In genomic region chr13:94868478-94868950, GRCm38 (mm10) we compare ENCODE assay signal across 8 mouse cellular contexts. TPM values are rescaled to one million over a fixed set of nuclear protein-coding genes. Genes with fewer than 3 reads are reported as not detected.
DNase-seq lines count a peak whose midpoint lies in the region; ATAC-seq and TF ChIP-seq lines count a peak whose summit lies in the region.

No protein-coding gene starts in this region.

- intact Hi-C loops in left cerebral cortex, adult 2 months (cut with DNase I), result loop anchor here (5.0 kb wide), 2 partner anchors 271 to 306 kb away; no protein-coding TSS in a partner anchor

- no peak overlapping the region for H3K9ac ChIP-seq in intestine, embryonic 14.5 days (ENCODE audit: low read length)
- H3K9ac ChIP-seq in lung, postnatal 0 days (replicated peaks; ENCODE audit: low read depth), result no peak overlapping the region

- peak; percentile 79 for ATAC-seq in intestine, embryonic 14.5 days (replicated peaks; ENCODE audit: low FRiP score, low TSS enrichment, low read depth)
- peak; percentile 83 for ATAC-seq in lung, postnatal 0 days

- no peak overlapping the region for H3K27ac ChIP-seq in left cerebral cortex, adult 2 months
- H3K27ac ChIP-seq in intestine, embryonic 14.5 days (ENCODE audit: low read depth), result no peak overlapping the region
- H3K27ac ChIP-seq in lung, postnatal 0 days (ENCODE audit: low read length), result no peak overlapping the region

- H3K27me3 ChIP-seq in intestine, embryonic 14.5 days (replicated peaks; ENCODE audit: control insufficient read depth, insufficient read depth, low read length), result peaks cover 81% of the 10 kb centered on the region
- peaks cover 60% of the 10 kb centered on the region for H3K27me3 ChIP-seq in lung, postnatal 0 days (replicated peaks; ENCODE audit: insufficient read depth, low read length)

- peak overlapping the region; percentile 22 for H3K4me3 ChIP-seq in left cerebral cortex, adult 2 months
- H3K4me3 ChIP-seq in intestine, embryonic 14.5 days (ENCODE audit: low read depth, low read length), result peak overlapping the region; percentile 29
- H3K4me3 ChIP-seq in lung, postnatal 0 days (ENCODE audit: low read depth, low read length), result peak overlapping the region; percentile 14

- H3K9me3 ChIP-seq in intestine, embryonic 14.5 days (ENCODE audit: control insufficient read depth, low read length), result no peaks in the 10 kb centered on the region
- H3K9me3 ChIP-seq in lung, postnatal 0 days (ENCODE audit: low read length), result no peaks in the 10 kb centered on the region

- peak; percentile 73 for TF ChIP-seq CTCF in left cerebral cortex, adult 2 months (IDR thresholded peaks at IDR 0.05)
- peak; percentile 75 for TF ChIP-seq CTCF in lung, postnatal 0 days (IDR thresholded peaks at IDR 0.05)

- TF ChIP-seq EP300 in lung, postnatal 0 days (IDR thresholded peaks at IDR 0.05), result no peak

- H3K36me3 ChIP-seq in intestine, embryonic 14.5 days (ENCODE audit: control insufficient read depth, insufficient read depth, low read length), result no peaks in the 10 kb centered on the region
- H3K36me3 ChIP-seq in lung, postnatal 0 days (ENCODE audit: insufficient read depth, low read length), result no peaks in the 10 kb centered on the region

- H3K4me2 ChIP-seq in intestine, embryonic 14.5 days (ENCODE audit: low read length), result peak overlapping the region; percentile 49
- H3K4me2 ChIP-seq in lung, postnatal 0 days (replicated peaks; ENCODE audit: low read depth, low read length), result peak overlapping the region; percentile 36

- WGBS in intestine, embryonic 14.5 days, result under 1% methylated on average over 35 of the region's 35 CpGs
- WGBS in lung, postnatal 0 days, result 1% methylated on average over 30 of the region's 35 CpGs

- DNase-seq in left cerebral cortex, adult 2 months (ENCODE audit: extremely low spot score in 1 of 2, low spot score in 2 of 2), result no peak
- DNase-seq in left cerebral cortex, adult 9 months (ENCODE audit: low spot score in 2 of 2), result no peak
- DNase-seq in adrenal gland, postnatal 14 days, result peak; percentile 80
- peak; percentile 31 for DNase-seq in gastrocnemius, adult 18-20 months (ENCODE audit: low spot score)
- DNase-seq in intestine, embryonic 14.5 days (ENCODE audit: low spot score), result peak; percentile 79
- peak; percentile 59 for DNase-seq in lung, postnatal 0 days (ENCODE audit: low spot score)
- peak; percentile 71 for DNase-seq in ovary, postnatal 36 days (ENCODE audit: low spot score)
- no peak for DNase-seq in right cerebral cortex, postnatal 14 days

- H3K4me1 ChIP-seq in intestine, embryonic 14.5 days (replicated peaks; ENCODE audit: control insufficient read depth, insufficient read depth, low read length), result no peaks in the 10 kb centered on the region; the same call in 1 of the 2 replicates
- H3K4me1 ChIP-seq in lung, postnatal 0 days (ENCODE audit: insufficient read depth, low read depth, low read length), result no peaks in the 10 kb centered on the region

RNA-seq across cellular contexts. Expression of gene Otp, which starts 6.9 kb away (rescaled TPM):
- total RNA-seq in left cerebral cortex, adult 2 months (2021), result under 1 TPM in 1 of 2 experiments, not detected in 1; 0.65 TPM
- total RNA-seq in adrenal gland, postnatal 14 days (2021), result not detected in 2 replicates
- not detected for total RNA-seq in gastrocnemius, adult 18-20 months (2021)
- polyA plus RNA-seq in intestine, embryonic 14.5 days (2014; fragmentation: Nextera tagmentation; extraction: Ambion mirVana), result not detected in 2 replicates
- not detected in 2 replicates for polyA plus RNA-seq in lung, postnatal 0 days (2015; fragmentation: Nextera tagmentation; extraction: Ambion mirVana)

Comparison
In these comparisons a context has a peak if more than half of its experiments do, and no peak if none do; other contexts are left out.
1. DNase-seq: peak in adrenal gland, postnatal 14 days (single experiment), gastrocnemius, adult 18-20 months (single experiment), intestine, embryonic 14.5 days (single experiment), lung, postnatal 0 days (single experiment) and ovary, postnatal 36 days (single experiment); none in left cerebral cortex, adult 2 months (0 of 2), left cerebral cortex, adult 9 months (0 of 2) and right cerebral cortex, postnatal 14 days (single experiment).
2. Peak in every context shown above with its lines, with median percentiles within 50 percentile points of each other: H3K4me3 ChIP-seq.